Mouse (Mus musculus) 3134 (cell line): ENCODE measurements around the gene Gbx1.
A peak's percentile ranks its signal among the peaks of the same experiment; 100 is the strongest.
"Not testable (repeated sequence)": the region's sequence is repeated elsewhere in the genome, so short reads cannot be mapped to it uniquely, and the experiment has no call there.

Experiments
- DNase-seq: peaks from one replicate; pipeline ENCODE4 v3.0.0-alpha.2; 2011; ENCODE audit warnings: low spot score; ENCODE audit not compliant: insufficient read length; ENCODE audit errors: extremely low read depth

Gbx1 gene

DNA sequence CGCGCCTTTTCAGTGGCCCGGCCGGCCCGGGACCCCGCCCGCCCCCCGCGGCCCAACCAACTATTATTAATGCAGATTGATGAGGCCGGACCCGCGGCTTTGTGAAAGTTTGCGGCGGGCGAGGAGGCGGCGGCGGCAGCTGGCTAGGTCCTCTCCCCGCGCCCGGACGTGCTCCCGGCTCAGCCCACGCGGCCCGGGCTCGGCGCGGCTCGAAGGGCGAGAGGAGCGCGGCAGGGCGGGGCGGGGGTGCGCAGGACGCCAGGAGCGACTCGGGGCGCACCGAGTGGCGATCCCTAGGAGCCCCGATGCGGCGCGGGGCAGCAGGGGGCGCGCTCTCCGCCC, at the start of gene Gbx1:
Gbx1 (minus strand) TSS at position 314 of the 342 bp plus-strand sequence.
- DNase-seq: no peak

DNA sequence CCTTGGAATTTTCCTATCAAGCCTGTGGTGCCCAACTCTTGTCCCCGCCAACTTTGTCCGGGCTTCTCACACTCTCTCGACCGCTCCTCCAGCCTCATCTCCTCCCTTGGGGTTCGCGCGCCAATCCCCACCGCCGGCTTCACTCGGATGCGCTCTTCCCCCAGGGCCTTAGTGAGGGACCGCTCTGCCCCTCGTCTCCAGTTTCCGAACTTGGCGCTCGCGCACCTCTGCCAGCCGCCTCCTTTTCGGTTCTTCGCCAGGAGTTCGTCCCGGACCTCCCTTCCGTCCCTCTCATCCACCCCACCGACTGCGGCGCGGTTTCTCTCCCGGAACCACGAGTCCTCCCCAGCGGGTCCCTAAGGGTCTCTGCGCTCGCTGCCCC, 49.8 kb upstream of the Gbx1 start:
- DNase-seq: no peak

DNA sequence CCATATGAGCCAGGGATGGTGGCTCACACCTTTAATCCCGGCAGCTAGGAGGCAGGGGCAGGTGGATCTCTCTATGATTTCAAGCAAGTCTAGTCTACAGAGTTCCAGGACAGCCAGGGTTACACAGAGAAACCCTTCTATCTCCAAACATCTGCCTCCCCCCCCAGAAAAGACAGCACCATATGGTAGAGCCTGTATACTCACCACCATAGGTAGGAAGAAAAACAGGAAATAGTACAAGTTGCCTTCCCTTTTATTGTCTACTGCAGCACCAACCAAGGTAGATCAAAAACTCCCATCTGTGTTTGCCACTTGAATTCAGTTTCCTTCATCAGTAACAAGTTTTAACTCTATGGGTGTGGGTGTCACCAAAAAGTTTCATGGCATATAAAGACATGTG, 48.9 kb upstream of the Gbx1 start:
- no peak for DNase-seq

DNA sequence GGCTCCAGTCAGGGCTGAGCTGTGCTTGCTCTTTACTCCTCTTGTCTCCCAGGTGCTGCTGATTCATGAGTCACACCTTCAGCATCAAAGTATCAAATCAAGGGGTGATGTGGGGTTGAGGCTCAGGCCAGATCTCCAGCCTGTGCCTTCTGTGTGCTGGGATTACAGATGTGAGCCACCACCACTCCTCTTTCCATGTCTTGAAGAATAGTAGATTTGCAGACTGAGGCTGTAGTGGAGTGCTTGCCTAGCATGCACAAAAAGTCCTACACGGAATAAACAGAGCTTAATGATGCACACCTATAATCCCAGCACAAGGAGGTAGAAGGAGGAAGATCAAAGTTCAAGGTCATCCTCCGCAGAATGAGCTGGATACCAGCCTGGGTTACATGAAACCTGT, 29.7 kb upstream of the Gbx1 start, which contains the start of gene 4931409K22Rik:
4931409K22Rik (minus strand) TSS at position 101 of the 400 bp plus-strand sequence.
- no peak for DNase-seq

DNA sequence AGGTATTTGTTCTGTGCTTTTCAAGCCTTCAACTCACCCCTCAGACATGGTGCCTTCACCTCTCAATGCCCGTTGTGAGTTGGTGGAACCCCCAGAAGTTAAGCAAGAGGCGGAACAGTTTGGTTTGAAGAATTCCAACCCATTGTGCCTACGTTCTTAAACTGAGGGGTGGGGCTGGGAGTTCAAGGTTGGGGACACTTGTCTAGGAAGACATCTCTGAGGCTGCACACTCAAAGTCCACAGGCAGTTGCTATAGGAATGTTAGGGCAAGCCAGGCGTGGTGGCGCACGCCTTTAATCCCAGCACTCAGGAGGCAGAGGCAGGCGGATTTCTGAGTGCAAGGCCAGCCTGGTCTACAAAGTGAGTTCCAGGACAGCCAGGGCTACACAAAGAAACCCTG, 28.3 kb upstream of the Gbx1 start:
- DNase-seq: not testable (repeated sequence)

DNA sequence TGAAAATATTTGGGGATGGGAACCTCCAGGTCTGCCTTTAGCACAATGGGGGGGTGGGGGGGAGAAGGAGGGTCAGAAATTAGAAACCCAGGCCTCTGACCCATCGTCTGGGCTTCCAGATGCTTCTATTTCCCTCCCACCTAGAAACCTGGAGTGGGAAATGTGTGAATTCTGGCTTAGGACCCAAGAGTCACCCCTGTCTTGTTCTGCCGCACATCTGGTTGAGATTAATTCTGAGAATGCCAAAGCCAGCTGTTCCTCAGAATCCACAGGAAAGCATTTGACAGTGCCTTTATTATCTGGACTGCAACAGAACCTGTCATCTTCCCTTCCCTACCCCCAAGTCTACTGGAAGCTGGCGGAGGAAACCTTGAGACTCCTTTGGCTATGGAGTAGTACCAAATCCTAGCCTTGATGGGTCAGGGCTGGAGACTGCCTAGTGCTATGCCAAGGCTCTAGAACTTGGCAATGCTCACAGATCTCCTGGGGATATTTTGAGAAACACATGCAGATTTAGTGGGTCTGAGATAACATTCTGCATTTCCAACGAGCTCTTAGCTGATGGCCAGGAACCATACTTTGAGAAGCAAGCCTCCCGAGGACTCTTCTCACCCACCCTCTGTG, 26.7 kb upstream of the Gbx1 start:
- no peak for DNase-seq

DNA sequence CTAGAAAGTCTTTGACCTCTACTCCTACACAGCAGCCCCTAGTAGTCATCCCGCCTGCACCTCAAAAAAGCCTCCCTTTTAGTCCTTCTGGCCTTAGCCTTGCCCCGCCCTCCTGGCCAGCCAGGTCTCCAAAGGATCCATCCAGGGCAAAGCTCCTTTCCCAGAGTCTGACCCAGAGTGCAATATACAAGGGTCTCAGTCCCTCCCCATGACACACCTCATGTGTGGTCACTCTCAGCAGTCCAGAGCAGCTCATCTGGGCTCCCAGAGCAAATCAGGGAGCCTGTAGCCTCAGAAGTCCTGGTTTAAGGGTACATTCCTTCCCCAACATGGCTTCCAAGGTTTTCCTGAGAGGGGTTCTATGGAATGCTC, 24.3 kb upstream of the Gbx1 start:
- no peak for DNase-seq

DNA sequence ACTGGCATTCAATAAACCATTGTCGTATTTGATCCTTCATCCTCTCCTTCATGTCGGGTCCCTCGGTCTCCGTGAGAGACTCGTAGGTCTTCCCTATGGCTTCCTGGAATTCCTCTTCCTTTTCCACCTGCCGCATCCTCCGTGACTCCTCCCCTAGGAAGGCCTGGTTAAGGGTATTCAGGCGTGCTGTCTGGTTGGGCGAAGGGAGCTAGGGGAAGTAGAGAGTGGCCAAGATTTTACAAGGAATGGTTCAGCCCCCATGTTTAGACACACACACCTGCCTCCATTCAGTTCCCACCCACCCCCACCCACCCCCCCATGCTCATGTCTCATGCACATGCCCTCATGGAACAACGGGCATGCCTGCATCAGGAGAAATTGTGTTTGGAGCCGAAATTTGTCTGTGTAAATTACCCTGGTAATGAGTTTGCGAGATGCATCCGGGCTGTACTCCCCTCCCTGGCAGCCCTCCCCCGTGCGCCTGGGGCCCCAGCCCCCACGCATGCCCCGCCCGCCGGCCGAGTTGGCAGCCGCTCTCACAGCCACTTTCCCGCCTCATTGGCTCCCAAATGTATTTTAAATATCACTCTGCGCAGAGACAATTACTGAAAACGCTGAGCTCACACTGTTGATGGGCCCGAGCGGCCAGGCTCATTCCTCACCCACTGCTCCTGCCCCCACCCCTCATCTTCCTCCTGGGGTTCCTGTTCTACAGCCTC, 23.8 kb upstream of the Gbx1 start:
- no peak for DNase-seq

DNA sequence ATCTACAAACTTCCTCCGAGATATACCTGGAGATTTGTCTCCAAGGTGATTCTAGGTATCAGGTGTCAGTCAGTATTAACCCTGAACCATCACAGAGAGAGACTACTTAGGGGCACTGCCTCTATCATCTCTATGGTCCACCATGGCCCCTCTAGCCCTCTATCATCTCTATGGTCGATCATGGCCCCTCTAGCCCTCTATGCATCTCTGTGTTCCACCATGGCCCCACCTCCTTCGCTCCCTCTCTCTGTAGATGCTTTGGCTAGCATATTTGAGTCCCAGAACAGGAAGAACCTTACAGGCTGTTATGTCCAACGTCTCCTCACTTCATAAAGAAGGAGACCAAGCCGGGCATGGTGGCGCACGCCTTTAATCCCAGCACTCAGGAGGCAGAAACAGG, 15.6 kb upstream of the Gbx1 start:
- no peak for DNase-seq

DNA sequence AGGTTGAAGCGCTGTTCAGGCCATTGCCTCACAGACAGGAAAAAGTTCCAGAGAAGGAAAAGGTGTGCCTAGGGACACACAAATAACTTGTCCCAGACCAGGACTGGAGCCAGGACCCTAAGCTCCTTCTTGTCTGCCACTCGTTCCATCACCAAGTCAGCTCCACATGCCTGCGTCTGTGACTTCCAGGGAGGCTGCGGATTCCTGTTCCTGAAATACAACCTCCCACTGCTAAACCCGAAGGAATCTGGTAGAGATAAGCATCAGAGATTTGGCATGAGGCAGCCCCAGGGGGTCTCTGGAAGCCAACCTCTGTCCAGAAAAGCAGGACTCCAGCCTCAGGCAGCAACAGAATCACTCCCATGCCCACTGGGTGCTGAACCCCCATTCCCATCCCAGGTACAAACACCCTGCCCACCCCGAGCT, 14.2 kb upstream of the Gbx1 start:
- no peak for DNase-seq

DNA sequence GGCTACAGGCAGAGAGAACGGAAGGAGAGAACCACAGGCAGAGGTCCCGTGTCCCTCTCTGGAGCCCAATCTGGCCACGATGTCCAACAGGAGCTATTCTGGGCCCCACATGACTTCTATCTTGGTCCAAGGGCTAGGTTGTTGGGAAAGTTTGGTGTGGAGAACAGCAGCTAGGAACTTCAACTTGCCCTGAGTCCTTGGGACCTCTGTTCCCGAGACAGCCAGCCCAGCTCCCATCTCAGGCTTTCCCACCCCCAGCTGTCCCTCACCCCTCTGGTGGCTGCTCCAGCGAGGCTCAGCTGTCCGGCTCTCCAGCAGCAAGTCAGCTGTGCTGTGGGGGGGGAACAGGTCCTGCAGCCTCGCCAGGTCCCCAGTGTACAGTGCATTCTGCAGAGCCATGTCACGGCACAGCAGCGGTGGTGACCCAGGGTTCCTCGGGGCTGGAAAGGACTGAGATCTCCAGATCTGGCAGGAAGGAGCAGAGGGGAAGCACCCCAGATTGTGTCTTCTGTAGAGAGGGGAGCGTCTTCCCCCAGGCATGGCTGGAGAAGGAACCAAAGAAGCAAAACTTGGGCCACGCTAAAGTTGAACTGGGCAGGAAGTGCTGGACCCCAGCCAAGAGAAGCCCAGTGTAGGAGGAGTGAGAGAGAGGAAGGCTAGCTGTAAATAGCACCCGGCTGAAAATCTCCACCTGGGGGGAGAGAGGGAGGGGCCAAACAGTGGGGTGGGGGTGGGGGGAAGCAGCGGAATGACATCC, 13.6 kb upstream of the Gbx1 start, which contains the start of gene Asb10:
Asb10 (minus strand) TSS at position 592 of the 757 bp plus-strand sequence.
- DNase-seq: no peak

DNA sequence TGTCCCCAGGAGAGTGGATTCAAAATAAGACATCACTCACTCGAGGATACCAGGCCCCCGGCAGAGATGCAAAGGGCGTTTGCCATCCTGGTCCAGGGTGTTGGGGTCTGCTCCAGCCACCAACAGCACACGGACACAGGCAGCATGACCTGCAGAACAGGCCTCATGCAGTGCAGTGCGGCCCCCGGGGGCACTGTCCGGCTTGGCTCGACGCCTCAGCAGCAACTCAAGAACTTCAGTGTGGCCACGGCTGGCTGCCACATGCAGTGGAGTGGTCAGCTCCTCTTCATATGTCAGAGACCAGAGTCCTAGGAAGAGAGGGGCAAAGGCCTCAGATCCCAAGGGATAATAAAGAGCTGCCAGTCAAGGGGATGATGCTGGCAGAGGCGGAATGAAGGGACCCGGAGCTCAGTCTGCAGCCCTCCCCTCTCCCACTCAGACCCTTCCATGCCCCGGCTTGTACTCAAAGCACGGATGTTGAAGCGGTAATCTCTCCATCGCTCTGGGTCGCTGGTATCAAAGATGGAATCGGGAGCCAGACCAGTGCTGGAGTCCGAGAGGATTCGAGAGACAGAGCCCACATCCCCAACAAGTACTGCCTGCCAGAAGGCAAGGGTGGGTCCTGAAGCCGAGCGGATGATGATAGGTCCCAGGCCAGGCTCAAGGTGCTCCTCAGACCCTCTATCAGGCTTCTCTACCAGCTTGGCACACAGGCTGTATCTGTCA, 12.7 kb upstream of the Gbx1 start:
- no peak for DNase-seq

DNA sequence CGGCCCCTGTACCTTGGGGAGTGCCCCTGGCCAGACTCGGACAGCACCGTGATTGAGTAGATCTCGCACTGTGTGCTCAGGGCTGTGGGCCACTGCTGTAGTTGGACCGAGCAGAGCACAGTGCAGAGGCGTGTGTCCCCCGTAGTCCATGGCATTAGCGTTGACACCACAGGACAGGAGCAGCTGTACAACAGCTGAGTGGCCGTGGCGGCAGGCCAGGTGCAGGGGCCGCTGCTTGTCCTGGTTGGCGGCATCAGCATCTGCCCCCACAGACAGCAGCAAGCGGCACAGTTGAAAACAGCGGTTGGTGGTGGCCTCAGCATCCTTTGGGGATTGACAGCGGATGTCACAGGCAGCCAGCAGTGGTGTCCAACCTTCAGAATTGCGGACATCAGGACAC, 10.6 kb upstream of the Gbx1 start:
- no peak for DNase-seq

DNA sequence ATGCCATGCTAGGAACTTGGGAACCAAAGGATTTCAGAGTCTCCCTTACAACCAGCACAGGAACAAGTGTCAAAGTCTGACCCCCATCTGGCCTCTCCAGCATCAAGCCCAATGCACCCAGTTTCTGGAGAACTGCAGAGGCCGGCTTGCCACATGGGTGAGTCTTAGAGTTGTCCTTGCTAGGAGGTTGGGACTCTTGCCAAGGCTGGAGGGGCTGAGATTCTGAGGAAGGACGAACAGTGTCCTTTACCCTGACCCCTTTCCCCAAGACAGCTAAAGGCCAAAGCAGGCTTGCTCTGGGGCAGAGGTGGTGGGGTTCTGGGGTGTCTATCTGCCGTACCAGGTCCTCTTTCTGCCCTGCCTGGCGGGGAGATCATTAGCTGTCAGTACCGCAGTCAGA, 9.5 kb upstream of the Gbx1 start:
- no peak for DNase-seq

DNA sequence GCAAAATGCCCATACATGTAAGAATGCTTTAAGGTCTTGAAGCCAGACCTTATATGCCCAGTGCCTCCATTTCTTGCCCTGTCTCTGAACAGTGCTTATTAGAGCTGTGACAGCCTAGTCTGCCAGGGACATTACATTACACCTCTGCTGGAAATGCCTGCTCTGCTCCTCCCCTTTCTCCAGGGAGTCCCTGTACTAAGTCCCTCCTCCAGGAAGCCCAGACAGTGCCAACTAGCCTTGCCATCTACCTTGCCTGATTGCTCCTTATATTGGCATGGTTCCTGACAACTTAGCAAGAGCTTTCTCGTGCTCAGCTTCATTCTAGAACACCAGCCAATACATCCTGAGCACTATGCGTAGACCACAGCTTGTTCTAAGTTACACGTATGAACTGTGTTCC, 8.7 kb upstream of the Gbx1 start:
- DNase-seq: no peak

DNA sequence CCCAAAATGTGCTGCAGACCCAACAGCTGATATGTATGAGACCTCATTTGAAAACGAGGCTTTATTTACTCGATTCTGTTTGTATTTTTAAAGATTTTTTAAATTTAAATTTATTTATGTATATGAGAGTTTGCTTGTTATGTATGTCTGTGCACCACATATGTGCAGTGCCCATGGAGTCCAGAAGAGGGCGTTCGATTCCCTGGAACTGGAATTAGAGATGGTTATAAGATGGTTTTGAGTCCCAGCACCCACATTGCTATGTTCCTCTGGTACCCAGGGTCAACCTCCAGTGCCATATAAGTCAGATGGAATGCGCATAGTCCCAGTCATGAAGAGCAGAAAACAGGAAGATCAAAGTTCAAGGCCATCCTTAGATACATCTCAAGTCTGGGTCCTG, 7.3 kb upstream of the Gbx1 start:
- no peak for DNase-seq

DNA sequence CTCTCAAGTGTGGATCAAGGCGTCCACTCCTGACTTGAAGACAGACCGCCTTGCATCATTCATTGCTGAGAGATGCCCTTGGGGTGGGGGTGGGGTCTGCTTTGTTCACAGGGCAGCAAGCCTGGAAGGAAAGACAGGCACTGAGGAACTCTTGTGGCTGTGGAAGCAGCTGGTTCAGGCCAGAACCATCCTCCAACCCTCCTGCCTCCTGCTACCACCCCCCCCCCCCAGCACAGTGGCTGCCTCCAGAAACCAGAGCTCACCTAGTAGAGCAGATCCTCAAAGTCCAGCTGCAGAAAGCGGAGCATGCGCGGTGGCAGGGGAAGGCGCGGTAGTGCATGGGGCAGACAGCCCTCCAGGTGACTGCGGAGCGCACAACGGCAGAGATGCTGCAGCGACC, 6.4 kb upstream of the Gbx1 start:
- DNase-seq: no peak

DNA sequence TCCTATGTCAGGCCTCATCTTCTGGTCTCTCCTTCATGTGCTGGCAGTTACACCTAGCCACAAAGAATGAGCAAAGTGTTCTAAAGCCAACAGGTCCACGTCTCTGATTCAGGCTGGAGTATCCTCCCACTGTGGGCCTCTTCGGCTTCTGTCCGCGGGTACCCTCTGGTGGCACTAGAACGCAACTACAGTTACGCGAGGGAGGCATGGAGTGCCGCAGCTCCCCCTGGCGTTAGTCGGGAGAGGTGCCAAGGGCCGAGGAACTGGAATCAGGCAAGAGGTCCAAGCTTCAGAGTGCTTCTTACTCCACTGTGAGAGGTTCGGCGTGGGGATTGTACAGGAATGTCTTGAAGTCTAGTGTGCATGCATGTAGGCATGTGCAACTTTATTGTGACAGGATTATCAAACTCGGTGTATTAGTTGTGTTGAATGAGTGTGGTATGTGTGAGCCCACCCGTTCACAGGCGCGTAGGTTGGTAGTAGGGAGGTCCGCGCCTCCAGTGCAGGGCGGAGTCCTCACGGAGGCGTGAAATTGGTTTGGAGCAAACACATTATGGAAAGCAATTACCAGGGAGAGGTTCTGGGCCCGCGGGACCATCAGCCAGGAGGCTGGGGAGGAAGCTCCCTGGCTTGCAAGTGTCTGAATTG, 3.2 kb upstream of the Gbx1 start:
- DNase-seq: peak; percentile 70

DNA sequence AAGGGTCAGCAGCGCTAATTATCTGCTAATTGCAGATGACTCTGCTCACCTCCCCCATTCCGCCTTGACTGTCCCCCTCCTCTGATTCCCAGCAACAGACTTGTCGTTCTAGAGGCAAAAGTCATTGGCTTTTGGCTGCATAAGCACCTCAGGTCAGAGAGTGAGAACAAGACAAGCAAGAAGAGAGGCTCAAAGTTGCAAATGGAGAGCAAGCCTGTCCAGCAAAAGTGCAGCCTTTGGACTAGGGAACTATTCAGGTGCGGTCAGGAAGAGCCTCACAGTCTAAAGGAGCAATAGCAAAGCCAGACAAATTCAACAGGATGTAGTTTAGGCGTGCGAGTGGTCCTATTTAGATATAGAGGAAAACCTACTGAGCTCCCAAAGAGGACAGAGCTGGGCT, 778 bp upstream of the Gbx1 start:
- DNase-seq: no peak

DNA sequence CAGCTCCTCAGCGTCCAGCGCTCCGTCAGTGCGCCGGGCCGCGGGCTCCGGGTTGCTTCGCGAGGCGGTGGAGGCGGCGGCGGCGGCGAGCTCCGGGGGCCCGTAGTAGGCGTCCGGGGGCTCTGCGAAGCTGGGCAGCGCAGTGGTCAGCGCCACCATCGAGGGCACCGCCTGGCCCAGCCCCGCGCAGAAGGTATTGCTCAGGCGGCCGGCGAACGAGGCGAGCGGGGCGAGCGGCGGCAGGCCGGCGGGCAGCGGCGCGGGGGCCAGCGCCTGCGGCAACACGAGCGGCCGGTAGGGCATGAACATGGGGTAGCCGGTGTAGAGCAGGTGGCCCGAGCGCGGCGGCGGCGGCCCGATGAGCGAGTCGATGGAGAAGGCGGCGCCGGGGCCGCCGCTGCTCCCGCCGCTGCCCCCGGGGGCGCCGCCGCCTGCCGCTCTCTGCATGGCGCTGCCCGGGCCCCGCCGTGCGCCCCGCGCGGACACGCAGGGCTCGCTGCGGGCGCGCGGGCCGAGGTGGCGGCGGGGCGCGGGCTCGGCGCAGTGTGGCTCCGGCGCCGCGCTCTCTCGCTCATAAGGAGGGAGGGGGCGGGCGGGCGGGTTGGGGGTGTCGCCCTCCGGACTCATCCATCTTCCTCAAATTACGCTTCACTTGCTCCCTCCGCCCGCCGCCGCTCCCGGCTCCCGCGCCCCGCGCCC, 663 bp downstream of the Gbx1 start:
- no peak for DNase-seq
